Mouse (Mus musculus): ENCODE results near the gene Ahnak2. TPM values are rescaled to one million over a fixed set of nuclear protein-coding genes. Genes with fewer than 3 reads are reported as not detected.

The Ahnak2 gene
- polyA plus RNA-seq, 1 experiment, result 4.0 TPM

DNA sequence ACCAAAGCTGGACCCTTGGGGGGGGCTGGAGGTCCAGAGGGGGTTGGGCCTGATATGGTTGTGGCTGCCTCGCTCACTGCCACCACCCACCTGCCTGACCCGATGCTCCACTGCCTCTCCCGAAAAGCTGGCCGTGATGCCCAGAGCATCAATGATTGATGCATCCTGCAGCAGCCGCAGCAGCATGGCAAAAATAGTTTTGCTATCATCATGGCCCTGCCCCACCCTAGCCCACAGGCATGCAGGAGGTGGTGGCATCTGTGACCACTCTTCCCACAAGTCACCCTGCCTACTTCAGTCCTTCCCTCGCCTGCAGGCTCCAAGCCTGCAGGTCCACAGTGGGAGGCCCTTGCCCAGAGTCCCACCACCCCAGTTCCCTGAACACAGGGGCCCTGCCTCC is 3.6 kb upstream of the Ahnak2 start:
- Histone ChIP-seq H3K27ac (ENCODE audit: control insufficient read depth, insufficient read depth, low read length) (no peak overlapping the region), H3K4me1 (replicated peaks; ENCODE audit: control insufficient read depth, insufficient read depth, low read length) (peaks cover 18% of the 10 kb centered on the region), H3K4me3 (ENCODE audit: control insufficient read depth, insufficient read depth, low read length) (no peak overlapping the region), H3K36me3 (ENCODE audit: control insufficient read depth, insufficient read depth, low read length) (no peaks in the 10 kb centered on the region), H3K27me3 (ENCODE audit: control insufficient read depth, insufficient read depth, low read length) (peaks cover 14% of the 10 kb centered on the region)
- DNase-seq, result no peak
- WGBS, result 33% methylated on average over 6 of the region's 6 CpGs
- TF ChIP-seq CTCF (IDR thresholded peaks at IDR 0.05; ENCODE audit: borderline replicate concordance, control insufficient read depth, extremely low read depth, insufficient read depth, low read length, poor library complexity), result no peak
- no peak for TF ChIP-seq POLR2A (IDR thresholded peaks at IDR 0.05; ENCODE audit: control insufficient read depth, extremely low read depth, insufficient read depth, low read length, poor library complexity)

DNA sequence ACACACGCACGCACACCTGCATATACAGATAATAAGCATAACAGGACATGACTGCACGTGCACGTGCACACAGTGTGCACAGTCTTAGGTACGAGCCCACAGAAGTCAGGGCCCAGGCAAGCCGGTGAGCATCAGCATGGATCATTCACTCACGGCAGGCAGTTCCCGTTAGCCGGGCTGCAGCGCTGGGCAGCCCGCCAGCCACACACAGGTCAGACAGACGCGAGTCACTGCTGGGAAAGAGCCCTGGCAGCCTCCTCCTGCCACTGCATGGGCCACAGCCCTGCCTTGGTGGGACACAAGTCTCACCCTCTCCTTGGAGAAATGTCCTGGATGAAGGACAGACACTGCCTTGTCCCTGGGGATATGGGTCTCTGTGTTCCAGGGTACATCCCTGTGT is 1.6 kb upstream of the Ahnak2 start:
- Histone ChIP-seq H3K4me1 (replicated peaks; ENCODE audit: control insufficient read depth, insufficient read depth, low read length) (peaks cover 12% of the 10 kb centered on the region), H3K27me3 (ENCODE audit: control insufficient read depth, insufficient read depth, low read length) (peaks cover 11% of the 10 kb centered on the region), H3K36me3 (ENCODE audit: control insufficient read depth, insufficient read depth, low read length) (no peaks in the 10 kb centered on the region), H3K4me3 (ENCODE audit: control insufficient read depth, insufficient read depth, low read length) (no peak overlapping the region), H3K27ac (ENCODE audit: control insufficient read depth, insufficient read depth, low read length) (no peak overlapping the region)
- no peak for TF ChIP-seq CTCF (IDR thresholded peaks at IDR 0.05; ENCODE audit: borderline replicate concordance, control insufficient read depth, extremely low read depth, insufficient read depth, low read length, poor library complexity)
- 39% methylated on average over 13 of the region's 13 CpGs for WGBS
- no peak for DNase-seq

DNA sequence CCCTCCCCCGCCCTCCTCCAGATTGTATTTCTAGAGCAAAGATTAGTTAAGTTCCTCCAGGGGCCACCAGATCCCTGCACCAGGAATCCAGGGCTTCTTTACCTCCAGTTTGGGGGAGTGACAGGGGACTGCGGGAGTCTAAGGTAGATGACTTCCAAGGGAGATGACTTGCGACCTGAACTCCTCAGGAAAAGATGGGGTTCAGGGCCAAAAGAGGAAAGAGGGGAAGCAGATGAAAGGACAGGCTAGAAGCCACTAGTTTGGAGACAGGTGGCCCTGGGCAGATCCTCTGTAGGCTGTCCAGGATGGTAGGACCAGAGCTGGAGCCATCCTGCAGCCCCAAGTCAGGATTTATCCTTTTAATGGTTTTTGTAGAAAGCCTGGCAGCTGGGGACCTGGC is 460 bp upstream of the Ahnak2 start:
- Histone ChIP-seq H3K4me3 (ENCODE audit: control insufficient read depth, insufficient read depth, low read length) (no peak overlapping the region), H3K27ac (ENCODE audit: control insufficient read depth, insufficient read depth, low read length) (no peak overlapping the region), H3K36me3 (ENCODE audit: control insufficient read depth, insufficient read depth, low read length) (no peaks in the 10 kb centered on the region), H3K27me3 (ENCODE audit: control insufficient read depth, insufficient read depth, low read length) (peaks cover 10% of the 10 kb centered on the region), H3K4me1 (replicated peaks; ENCODE audit: control insufficient read depth, insufficient read depth, low read length) (peaks cover 6% of the 10 kb centered on the region; the same call in 1 of the 2 replicates)
- TF ChIP-seq CTCF (IDR thresholded peaks at IDR 0.05; ENCODE audit: borderline replicate concordance, control insufficient read depth, extremely low read depth, insufficient read depth, low read length, poor library complexity) (no peak), POLR2A (IDR thresholded peaks at IDR 0.05; ENCODE audit: control insufficient read depth, extremely low read depth, insufficient read depth, low read length, poor library complexity) (no peak)
- 55% methylated on average over 3 of the region's 3 CpGs for WGBS
- DNase-seq, result no peak

DNA sequence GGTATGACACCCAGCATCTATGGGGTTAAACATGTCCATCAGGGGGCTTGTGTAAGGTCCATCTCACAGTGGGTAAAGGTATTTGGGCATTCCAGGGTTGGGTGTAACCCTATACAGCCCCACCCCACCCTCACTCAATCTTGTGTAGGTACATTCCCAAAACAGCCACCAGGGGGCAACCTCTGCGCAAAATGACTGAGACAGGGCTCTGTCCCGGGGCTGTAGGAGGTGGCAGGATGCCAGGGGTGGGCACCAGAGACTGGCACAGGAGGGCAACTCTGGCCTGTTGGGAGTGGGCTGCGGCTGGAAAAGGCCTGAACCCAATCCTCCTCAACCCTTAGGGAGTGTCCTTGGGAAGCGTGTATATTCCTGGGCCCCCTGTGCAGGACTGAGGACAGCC is 2.0 kb downstream of the Ahnak2 start:
- Histone ChIP-seq H3K4me1 (replicated peaks; ENCODE audit: control insufficient read depth, insufficient read depth, low read length) (peaks cover 7% of the 10 kb centered on the region; the same call in 1 of the 2 replicates), H3K36me3 (ENCODE audit: control insufficient read depth, insufficient read depth, low read length) (no peaks in the 10 kb centered on the region), H3K4me3 (ENCODE audit: control insufficient read depth, insufficient read depth, low read length) (no peak overlapping the region), H3K27ac (ENCODE audit: control insufficient read depth, insufficient read depth, low read length) (no peak overlapping the region), H3K27me3 (ENCODE audit: control insufficient read depth, insufficient read depth, low read length) (peaks cover 10% of the 10 kb centered on the region)
- 19% methylated on average over 4 of the region's 4 CpGs for WGBS
- DNase-seq, result peak; percentile 86
- TF ChIP-seq POLR2A (IDR thresholded peaks at IDR 0.05; ENCODE audit: control insufficient read depth, extremely low read depth, insufficient read depth, low read length, poor library complexity) (no peak), CTCF (IDR thresholded peaks at IDR 0.05; ENCODE audit: borderline replicate concordance, control insufficient read depth, extremely low read depth, insufficient read depth, low read length, poor library complexity) (no peak)

DNA sequence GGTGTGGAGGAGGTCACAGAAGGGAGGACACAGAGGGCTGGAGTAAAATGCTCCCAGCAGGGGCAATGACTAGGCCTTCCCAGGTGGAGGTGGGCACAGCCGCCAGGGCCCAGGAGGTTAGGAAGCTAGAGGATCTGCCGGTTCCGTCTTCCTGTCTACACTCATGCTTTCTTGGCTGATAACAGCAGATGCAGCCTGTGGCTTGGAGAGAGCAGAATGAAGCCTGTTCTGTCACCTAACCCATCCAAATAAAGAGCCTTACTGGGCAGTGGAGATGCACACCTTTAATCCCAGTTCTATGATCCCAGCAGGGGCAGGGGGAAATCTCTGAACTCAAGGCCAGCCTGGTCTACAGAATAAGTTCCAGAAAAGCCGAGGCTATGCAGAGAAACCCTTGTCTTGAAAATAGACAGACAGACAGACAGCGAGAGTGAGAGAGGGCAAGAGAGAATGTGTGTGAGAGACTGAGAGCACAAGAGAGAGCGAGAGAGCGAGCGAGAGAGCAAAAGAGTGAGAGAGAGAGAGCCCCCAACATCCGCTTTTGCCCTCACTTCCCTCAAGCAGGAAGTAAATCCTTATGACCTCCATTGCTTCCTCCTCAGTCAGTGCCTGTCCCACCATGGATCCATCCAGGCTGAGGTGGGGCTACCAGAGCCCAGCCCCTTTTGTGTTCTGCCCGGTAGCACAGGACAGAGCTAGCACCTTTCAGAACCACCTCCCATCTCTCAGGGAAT is 3.1 kb downstream of the Ahnak2 start:
- no peaks in the 10 kb centered on the region for H3K36me3 ChIP-seq (ENCODE audit: control insufficient read depth, insufficient read depth, low read length)
- TF ChIP-seq CTCF (IDR thresholded peaks at IDR 0.05; ENCODE audit: borderline replicate concordance, control insufficient read depth, extremely low read depth, insufficient read depth, low read length, poor library complexity) (no peak), POLR2A (IDR thresholded peaks at IDR 0.05; ENCODE audit: control insufficient read depth, extremely low read depth, insufficient read depth, low read length, poor library complexity) (no peak)
- H3K4me3 ChIP-seq (ENCODE audit: control insufficient read depth, insufficient read depth, low read length), result no peak overlapping the region
- H3K27ac ChIP-seq (ENCODE audit: control insufficient read depth, insufficient read depth, low read length), result no peak overlapping the region
- peaks cover 8% of the 10 kb centered on the region; the same call in 1 of the 2 replicates for H3K4me1 ChIP-seq (replicated peaks; ENCODE audit: control insufficient read depth, insufficient read depth, low read length)
- no peak for DNase-seq
- H3K27me3 ChIP-seq (ENCODE audit: control insufficient read depth, insufficient read depth, low read length), result peaks cover 10% of the 10 kb centered on the region
- 92% methylated on average over 10 of the region's 10 CpGs for WGBS

DNA sequence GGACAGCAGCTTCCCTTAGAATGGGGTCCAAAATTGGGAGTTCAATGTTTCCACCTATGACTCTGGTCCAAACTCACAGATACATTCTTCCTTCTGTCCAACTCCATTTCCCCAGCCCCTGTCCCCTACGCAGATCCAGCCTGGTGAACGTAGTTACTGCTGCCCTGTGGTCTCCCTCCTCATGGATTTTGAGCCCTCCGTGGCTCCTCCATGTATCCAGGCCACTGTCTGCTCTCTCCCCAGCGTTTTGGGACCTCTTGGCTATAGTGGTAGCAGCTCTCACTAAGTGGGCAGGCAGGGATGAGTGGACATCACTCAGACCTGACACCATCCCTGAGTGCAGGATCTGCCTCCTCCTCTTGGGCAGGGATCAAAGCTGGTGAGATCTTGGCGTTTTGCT is 3.7 kb downstream of the Ahnak2 start:
- no peak for DNase-seq
- peaks cover 8% of the 10 kb centered on the region; the same call in 1 of the 2 replicates for H3K4me1 ChIP-seq (replicated peaks; ENCODE audit: control insufficient read depth, insufficient read depth, low read length)
- peaks cover 10% of the 10 kb centered on the region for H3K27me3 ChIP-seq (ENCODE audit: control insufficient read depth, insufficient read depth, low read length)
- no peak for TF ChIP-seq POLR2A (IDR thresholded peaks at IDR 0.05; ENCODE audit: control insufficient read depth, extremely low read depth, insufficient read depth, low read length, poor library complexity)
- no peak for TF ChIP-seq CTCF (IDR thresholded peaks at IDR 0.05; ENCODE audit: borderline replicate concordance, control insufficient read depth, extremely low read depth, insufficient read depth, low read length, poor library complexity)
- no peak overlapping the region for H3K4me3 ChIP-seq (ENCODE audit: control insufficient read depth, insufficient read depth, low read length)
- H3K27ac ChIP-seq (ENCODE audit: control insufficient read depth, insufficient read depth, low read length), result no peak overlapping the region
- no peaks in the 10 kb centered on the region for H3K36me3 ChIP-seq (ENCODE audit: control insufficient read depth, insufficient read depth, low read length)
- 87% methylated on average over 5 of the region's 5 CpGs for WGBS

DNA sequence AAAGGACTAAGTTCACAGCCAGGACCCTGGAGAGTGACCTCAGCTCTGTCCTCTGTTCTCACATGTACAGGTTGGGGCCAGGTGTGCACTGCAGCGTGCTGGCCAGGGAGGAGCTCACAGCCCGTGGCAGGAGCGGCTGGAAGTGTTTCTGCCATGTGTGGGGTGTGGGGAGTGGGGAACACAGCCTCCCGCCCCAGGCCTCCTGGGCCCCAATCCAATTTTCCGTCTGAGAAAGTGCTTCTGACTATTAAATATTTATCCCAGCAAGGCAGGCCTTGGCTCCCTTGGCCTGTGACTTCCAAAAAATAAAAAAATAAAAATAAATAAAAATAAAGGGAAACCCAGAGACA is 4.2 kb downstream of the Ahnak2 start:
- Histone ChIP-seq H3K4me3 (ENCODE audit: control insufficient read depth, insufficient read depth, low read length) (no peak overlapping the region), H3K27me3 (ENCODE audit: control insufficient read depth, insufficient read depth, low read length) (peaks cover 10% of the 10 kb centered on the region), H3K36me3 (ENCODE audit: control insufficient read depth, insufficient read depth, low read length) (no peaks in the 10 kb centered on the region), H3K27ac (ENCODE audit: control insufficient read depth, insufficient read depth, low read length) (no peak overlapping the region), H3K4me1 (replicated peaks; ENCODE audit: control insufficient read depth, insufficient read depth, low read length) (peaks cover 8% of the 10 kb centered on the region; the same call in 1 of the 2 replicates)
- no peak for DNase-seq
- TF ChIP-seq CTCF (IDR thresholded peaks at IDR 0.05; ENCODE audit: borderline replicate concordance, control insufficient read depth, extremely low read depth, insufficient read depth, low read length, poor library complexity) (no peak), POLR2A (IDR thresholded peaks at IDR 0.05; ENCODE audit: control insufficient read depth, extremely low read depth, insufficient read depth, low read length, poor library complexity) (no peak)
- WGBS, result 72% methylated on average over 5 of the region's 5 CpGs

Measured in thymus, adult 2 months (tissue).